Mouse (Mus musculus): Measurements from ENCODE around the gene Cyp4f39. TPM values are rescaled to one million over a fixed set of nuclear protein-coding genes. Genes with fewer than 3 reads are reported as not detected.

The Cyp4f39 gene
- total and polyA plus RNA-seq, 3 experiments: 0.27 TPM; not detected in 2

- no peak overlapping the region for H3K4me3 ChIP-seq (ENCODE audit: low read depth, low read length)
- no peaks in the 10 kb centered on the region for H3K36me3 ChIP-seq (replicated peaks)
- no peak for TF ChIP-seq POLR2AphosphoS5 (IDR thresholded peaks at IDR 0.05; ENCODE audit: insufficient replicate concordance, low read depth, low read length)
- TF ChIP-seq GATA1 (IDR thresholded peaks at IDR 0.05; ENCODE audit: borderline replicate concordance, low read length): no peak
- no peak for TF ChIP-seq CTCF (IDR thresholded peaks at IDR 0.05; ENCODE audit: low read depth, low read length)
- no peak for TF ChIP-seq GATA2 (IDR thresholded peaks at IDR 0.05; ENCODE audit: borderline replicate concordance, low read depth, low read length)
- no peak for TF ChIP-seq TAL1 (conservative IDR thresholded peaks at IDR 0.05; ENCODE audit: low read depth, low read length)
- DNase-seq (ENCODE audit: low spot score) (no peak), ATAC-seq (ENCODE audit: extremely low read depth, insufficient number of reproducible peaks, low FRiP score, poor library complexity, severe bottlenecking) (no peak)
- H3K27me3 ChIP-seq (ENCODE audit: insufficient read depth, low read length): no peaks in the 10 kb centered on the region; the same call in 1 of the 2 replicates
- H3K9me3 ChIP-seq (replicated peaks): no peaks in the 10 kb centered on the region
- peaks cover 4% of the 10 kb centered on the region; the same call in 1 of the 2 replicates for H3K4me1 ChIP-seq (ENCODE audit: insufficient read depth, low read depth, low read length)
These were observed 1.7 kb downstream of the Cyp4f39 start for GRCm38 (mm10) chr17:32454188-32454587.

GRCm38 (mm10) chr17:32454997-32455396, 2.5 kb downstream of the Cyp4f39 start:
- no peak for ATAC-seq (ENCODE audit: extremely low read depth, insufficient number of reproducible peaks, low FRiP score, poor library complexity, severe bottlenecking)
- H3K4me3 ChIP-seq (ENCODE audit: low read depth, low read length): no peak overlapping the region
- DNase-seq (ENCODE audit: low spot score): no peak
- no peak for TF ChIP-seq GATA2 (IDR thresholded peaks at IDR 0.05; ENCODE audit: borderline replicate concordance, low read depth, low read length)
- TF ChIP-seq CTCF (IDR thresholded peaks at IDR 0.05; ENCODE audit: low read depth, low read length): no peak
- TF ChIP-seq GATA1 (IDR thresholded peaks at IDR 0.05; ENCODE audit: borderline replicate concordance, low read length): no peak
- no peaks in the 10 kb centered on the region; the same call in 1 of the 2 replicates for H3K27me3 ChIP-seq (ENCODE audit: insufficient read depth, low read length)
- H3K9me3 ChIP-seq (replicated peaks): no peaks in the 10 kb centered on the region
- H3K36me3 ChIP-seq (replicated peaks): no peaks in the 10 kb centered on the region
- peaks cover 4% of the 10 kb centered on the region; the same call in 1 of the 2 replicates for H3K4me1 ChIP-seq (ENCODE audit: insufficient read depth, low read depth, low read length)

GRCm38 (mm10) chr17:32468494-32468893, 16.0 kb downstream of the Cyp4f39 start:
- TF ChIP-seq TAL1 (conservative IDR thresholded peaks at IDR 0.05; ENCODE audit: low read depth, low read length): no peak
- TF ChIP-seq GATA1 (IDR thresholded peaks at IDR 0.05; ENCODE audit: borderline replicate concordance, low read length): no peak
- H3K27me3 ChIP-seq (ENCODE audit: insufficient read depth, low read length): peaks cover 6% of the 10 kb centered on the region; the same call in 1 of the 2 replicates
- H3K36me3 ChIP-seq (replicated peaks): no peaks in the 10 kb centered on the region
- ATAC-seq (ENCODE audit: extremely low read depth, insufficient number of reproducible peaks, low FRiP score, poor library complexity, severe bottlenecking) (no peak), DNase-seq (ENCODE audit: low spot score) (no peak)
- no peak overlapping the region for H3K4me3 ChIP-seq (ENCODE audit: low read depth, low read length)
- H3K4me1 ChIP-seq (ENCODE audit: insufficient read depth, low read depth, low read length): no peaks in the 10 kb centered on the region
- no peaks in the 10 kb centered on the region for H3K9me3 ChIP-seq (replicated peaks)

- H3K4me1 ChIP-seq (ENCODE audit: insufficient read depth, low read depth, low read length): no peaks in the 10 kb centered on the region
- peaks cover 6% of the 10 kb centered on the region; the same call in 1 of the 2 replicates for H3K27me3 ChIP-seq (ENCODE audit: insufficient read depth, low read length)
- H3K4me3 ChIP-seq (ENCODE audit: low read depth, low read length): no peak overlapping the region
- no peak for ATAC-seq (ENCODE audit: extremely low read depth, insufficient number of reproducible peaks, low FRiP score, poor library complexity, severe bottlenecking)
- TF ChIP-seq GATA2 (IDR thresholded peaks at IDR 0.05; ENCODE audit: borderline replicate concordance, low read depth, low read length): no peak
- no peak for TF ChIP-seq CTCF (IDR thresholded peaks at IDR 0.05; ENCODE audit: low read depth, low read length)
- no peak for TF ChIP-seq GATA1 (IDR thresholded peaks at IDR 0.05; ENCODE audit: borderline replicate concordance, low read length)
- TF ChIP-seq POLR2AphosphoS5 (IDR thresholded peaks at IDR 0.05; ENCODE audit: insufficient replicate concordance, low read depth, low read length): no peak
- no peak for TF ChIP-seq TAL1 (conservative IDR thresholded peaks at IDR 0.05; ENCODE audit: low read depth, low read length)
- no peak for DNase-seq (ENCODE audit: low spot score)
- no peaks in the 10 kb centered on the region for H3K36me3 ChIP-seq (replicated peaks)
- no peaks in the 10 kb centered on the region for H3K9me3 ChIP-seq (replicated peaks)
These were observed 18.3 kb downstream of the Cyp4f39 start for GRCm38 (mm10) chr17:32470795-32471194.

GRCm38 (mm10) chr17:32472176-32472575, 19.7 kb downstream of the Cyp4f39 start:
- ATAC-seq (ENCODE audit: extremely low read depth, insufficient number of reproducible peaks, low FRiP score, poor library complexity, severe bottlenecking) (no peak), DNase-seq (ENCODE audit: low spot score) (no peak)
- no peaks in the 10 kb centered on the region for H3K36me3 ChIP-seq (replicated peaks)
- H3K9me3 ChIP-seq (replicated peaks): no peaks in the 10 kb centered on the region
- no peak overlapping the region for H3K4me3 ChIP-seq (ENCODE audit: low read depth, low read length)
- TF ChIP-seq GATA2 (IDR thresholded peaks at IDR 0.05; ENCODE audit: borderline replicate concordance, low read depth, low read length) (no peak), TAL1 (conservative IDR thresholded peaks at IDR 0.05; ENCODE audit: low read depth, low read length) (no peak), POLR2AphosphoS5 (IDR thresholded peaks at IDR 0.05; ENCODE audit: insufficient replicate concordance, low read depth, low read length) (no peak), CTCF (IDR thresholded peaks at IDR 0.05; ENCODE audit: low read depth, low read length) (no peak), GATA1 (IDR thresholded peaks at IDR 0.05; ENCODE audit: borderline replicate concordance, low read length) (no peak)
- peaks cover 6% of the 10 kb centered on the region; the same call in 1 of the 2 replicates for H3K27me3 ChIP-seq (ENCODE audit: insufficient read depth, low read length)
- H3K4me1 ChIP-seq (ENCODE audit: insufficient read depth, low read depth, low read length): no peaks in the 10 kb centered on the region

GRCm38 (mm10) chr17:32474954-32475560, 22.5 kb downstream of the Cyp4f39 start:
- Histone ChIP-seq H3K27me3 (ENCODE audit: insufficient read depth, low read length) (peaks cover 11% of the 10 kb centered on the region), H3K9me3 (replicated peaks) (no peaks in the 10 kb centered on the region), H3K36me3 (replicated peaks) (no peaks in the 10 kb centered on the region), H3K4me1 (ENCODE audit: insufficient read depth, low read depth, low read length) (no peaks in the 10 kb centered on the region), H3K4me3 (ENCODE audit: low read depth, low read length) (no peak overlapping the region)
- TF ChIP-seq CTCF (IDR thresholded peaks at IDR 0.05; ENCODE audit: low read depth, low read length) (no peak), GATA1 (IDR thresholded peaks at IDR 0.05; ENCODE audit: borderline replicate concordance, low read length) (no peak)
- DNase-seq (ENCODE audit: low spot score) (no peak), ATAC-seq (ENCODE audit: extremely low read depth, insufficient number of reproducible peaks, low FRiP score, poor library complexity, severe bottlenecking) (no peak)

- H3K4me3 ChIP-seq (ENCODE audit: low read depth, low read length): no peak overlapping the region
- DNase-seq (ENCODE audit: low spot score): no peak
- TF ChIP-seq GATA2 (IDR thresholded peaks at IDR 0.05; ENCODE audit: borderline replicate concordance, low read depth, low read length) (no peak), POLR2AphosphoS5 (IDR thresholded peaks at IDR 0.05; ENCODE audit: insufficient replicate concordance, low read depth, low read length) (no peak), GATA1 (IDR thresholded peaks at IDR 0.05; ENCODE audit: borderline replicate concordance, low read length) (no peak), CTCF (IDR thresholded peaks at IDR 0.05; ENCODE audit: low read depth, low read length) (no peak), TAL1 (conservative IDR thresholded peaks at IDR 0.05; ENCODE audit: low read depth, low read length) (no peak)
- no peaks in the 10 kb centered on the region for H3K36me3 ChIP-seq (replicated peaks)
- H3K4me1 ChIP-seq (ENCODE audit: insufficient read depth, low read depth, low read length): no peaks in the 10 kb centered on the region
- no peak for ATAC-seq (ENCODE audit: extremely low read depth, insufficient number of reproducible peaks, low FRiP score, poor library complexity, severe bottlenecking)
- peaks cover 14% of the 10 kb centered on the region for H3K27me3 ChIP-seq (ENCODE audit: insufficient read depth, low read length)
- no peaks in the 10 kb centered on the region for H3K9me3 ChIP-seq (replicated peaks)
These were observed 24.7 kb downstream of the Cyp4f39 start for GRCm38 (mm10) chr17:32477204-32477603.
